Mouse (Mus musculus) cerebellum, adult 8-10 months (tissue): ENCODE data around the gene Syt2.

ENCODE experiments used
- DNase-seq: peaks from one replicate; pipeline ENCODE4 v3.0.0; 2022

The Syt2 gene

DNA sequence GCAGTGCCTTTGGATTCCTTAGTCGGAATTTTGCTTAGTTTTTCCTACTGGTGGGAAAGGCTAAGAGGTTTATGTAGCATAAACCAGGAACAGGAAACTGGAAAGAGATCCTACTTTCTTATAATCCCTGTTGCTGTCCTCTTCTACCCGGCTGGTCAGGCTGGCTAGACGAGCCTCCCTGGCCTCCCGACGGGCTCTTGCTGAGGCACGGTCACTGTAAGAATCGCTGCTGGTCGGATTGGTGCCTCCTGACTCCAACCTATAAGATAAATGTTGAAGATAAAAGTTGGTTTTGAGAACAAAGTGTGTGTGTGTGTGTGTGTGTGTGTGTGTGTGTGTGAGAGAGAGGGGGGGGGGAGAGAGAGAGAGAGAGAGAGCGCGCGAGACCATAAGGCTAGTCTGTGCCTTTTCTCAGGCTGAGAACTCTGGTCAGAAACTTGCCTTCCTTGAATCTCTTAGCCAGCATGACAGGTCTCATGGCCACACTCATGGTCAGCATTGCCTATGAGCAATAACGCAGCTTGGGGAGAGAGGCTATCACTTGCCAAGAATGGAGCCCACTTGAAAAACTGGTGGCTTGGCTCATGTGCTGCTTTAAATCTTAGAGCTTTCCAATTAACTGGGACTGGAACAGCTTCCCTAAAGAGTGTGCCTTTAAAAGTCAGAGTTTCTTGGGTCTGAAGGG is 130.9 kb downstream of the Syt2 start:
- no peak for DNase-seq

DNA sequence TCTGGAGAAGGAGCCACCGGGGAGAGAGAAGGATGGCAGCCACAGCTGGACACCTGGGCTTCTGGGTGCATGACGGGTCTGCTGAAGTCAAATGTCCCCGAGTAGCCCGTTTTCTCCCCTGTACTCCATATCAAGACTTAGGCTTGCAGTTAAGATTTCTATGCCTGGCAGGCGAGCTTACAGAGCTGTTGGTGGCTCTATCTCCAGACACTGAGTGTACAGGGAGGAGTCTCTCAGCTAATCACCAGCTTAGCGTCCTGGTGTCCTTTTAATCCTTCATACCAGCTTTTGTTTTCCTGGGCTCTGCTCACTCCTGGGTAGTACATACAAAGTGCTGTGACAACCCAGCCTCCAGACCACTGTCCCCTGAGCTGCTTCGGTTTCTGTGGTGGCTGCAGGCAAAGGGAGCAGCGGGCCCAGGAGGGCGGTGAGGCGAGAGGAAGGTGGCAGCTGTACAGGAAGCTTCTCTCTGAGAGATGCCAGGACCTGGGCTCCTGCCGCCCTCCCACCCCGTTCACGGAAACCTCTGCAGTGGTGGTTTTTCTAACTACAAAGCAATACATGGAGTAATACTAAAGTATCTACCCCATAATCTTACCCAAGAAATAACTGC is 131.6 kb downstream of the Syt2 start:
- DNase-seq, result peak; percentile 20

DNA sequence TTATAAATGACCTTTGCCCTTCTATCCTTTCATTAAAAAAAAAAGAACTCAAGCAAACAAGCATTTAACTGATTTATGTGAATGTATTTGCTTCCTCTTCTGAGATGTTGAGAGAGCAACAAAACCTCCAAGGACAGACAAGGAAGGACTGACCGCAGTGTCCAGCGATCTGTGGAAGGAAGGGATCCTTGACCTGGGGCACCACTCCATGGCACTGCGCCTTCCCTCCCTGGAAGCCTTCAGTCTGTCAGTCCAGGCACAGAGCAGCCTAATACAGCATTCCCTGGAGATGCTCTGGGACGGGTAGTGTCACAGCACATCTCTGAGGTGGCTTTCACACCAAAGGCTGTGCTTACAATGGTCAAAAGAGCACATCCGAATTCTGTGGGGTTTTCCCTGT is 136.3 kb downstream of the Syt2 start:
- DNase-seq, result no peak

DNA sequence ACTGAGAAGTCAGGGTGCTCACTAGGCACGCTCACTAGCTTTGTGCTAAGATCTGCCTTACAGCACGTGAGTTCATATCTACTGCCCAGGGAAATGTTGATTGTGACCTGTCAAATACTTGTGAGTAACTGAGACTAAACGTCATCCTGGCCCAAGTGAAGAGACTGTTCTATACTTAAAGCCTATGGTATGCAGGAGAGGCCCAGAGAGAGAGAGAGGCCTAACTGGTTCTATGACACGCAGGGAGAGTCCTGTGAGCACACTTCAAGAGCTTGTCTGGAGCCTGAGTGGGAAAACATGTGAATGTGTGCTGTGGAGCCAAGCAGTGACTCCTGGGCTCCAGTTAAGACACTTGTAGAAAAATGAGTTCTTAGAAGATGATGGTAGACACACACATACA is 137.5 kb downstream of the Syt2 start:
- DNase-seq, result no peak

DNA sequence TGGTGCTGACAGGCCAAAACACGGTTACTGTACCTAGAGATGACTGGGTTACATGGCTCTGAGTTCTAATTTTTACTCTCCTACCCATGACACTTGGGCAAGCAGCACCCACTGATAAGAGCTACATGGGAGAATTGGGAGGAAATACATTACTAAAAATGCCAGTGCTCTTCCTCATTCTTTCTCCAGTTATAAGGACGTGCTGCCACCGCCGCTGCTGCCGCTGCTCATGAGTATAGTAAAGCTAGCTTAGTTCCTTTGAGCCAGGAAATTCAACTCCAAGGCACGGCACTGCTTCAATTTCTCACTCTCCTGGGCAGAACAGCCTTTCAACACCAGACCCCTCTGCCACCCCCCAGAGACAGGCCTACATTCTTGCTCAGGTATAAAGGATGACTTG is 138.0 kb downstream of the Syt2 start:
- no peak for DNase-seq

DNA sequence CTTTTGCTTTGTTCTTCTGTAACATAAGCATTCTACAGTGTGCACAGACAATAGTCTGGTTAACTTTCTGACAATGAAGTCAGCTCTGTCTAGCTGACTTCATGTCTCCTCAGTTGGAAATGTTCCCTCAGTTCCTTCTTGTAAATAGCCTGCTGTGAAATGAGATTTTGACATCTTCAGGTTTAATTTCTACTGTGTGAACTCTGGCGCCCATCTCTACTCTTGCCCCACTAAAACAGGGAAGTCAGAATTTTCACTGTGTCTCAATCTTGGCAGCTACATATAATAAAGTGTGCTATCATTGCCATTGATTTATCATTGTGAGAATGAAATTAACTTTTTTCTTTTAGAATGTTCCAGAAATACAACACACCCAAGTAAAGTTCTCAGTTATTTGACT is 138.4 kb downstream of the Syt2 start:
- DNase-seq, result no peak

DNA sequence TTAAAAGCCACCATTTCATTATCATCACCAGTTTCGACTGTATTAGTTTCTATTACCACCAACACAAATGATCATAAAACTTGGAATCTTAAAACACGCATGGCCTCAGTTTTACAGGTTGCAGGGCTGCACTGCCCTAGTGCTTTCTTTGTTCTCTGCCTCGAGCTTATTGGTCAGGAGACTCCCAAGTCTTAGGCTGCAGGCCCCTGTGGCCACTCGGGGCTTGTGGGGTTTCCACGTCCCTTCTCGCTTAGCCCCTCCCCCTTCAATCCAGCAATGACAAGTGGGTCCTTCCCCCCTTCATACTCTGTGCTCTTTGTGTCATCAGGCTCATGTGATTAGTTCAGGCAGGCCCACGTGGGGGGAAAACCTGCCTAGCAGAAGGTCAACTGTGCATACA is 141.6 kb downstream of the Syt2 start:
- no peak for DNase-seq

DNA sequence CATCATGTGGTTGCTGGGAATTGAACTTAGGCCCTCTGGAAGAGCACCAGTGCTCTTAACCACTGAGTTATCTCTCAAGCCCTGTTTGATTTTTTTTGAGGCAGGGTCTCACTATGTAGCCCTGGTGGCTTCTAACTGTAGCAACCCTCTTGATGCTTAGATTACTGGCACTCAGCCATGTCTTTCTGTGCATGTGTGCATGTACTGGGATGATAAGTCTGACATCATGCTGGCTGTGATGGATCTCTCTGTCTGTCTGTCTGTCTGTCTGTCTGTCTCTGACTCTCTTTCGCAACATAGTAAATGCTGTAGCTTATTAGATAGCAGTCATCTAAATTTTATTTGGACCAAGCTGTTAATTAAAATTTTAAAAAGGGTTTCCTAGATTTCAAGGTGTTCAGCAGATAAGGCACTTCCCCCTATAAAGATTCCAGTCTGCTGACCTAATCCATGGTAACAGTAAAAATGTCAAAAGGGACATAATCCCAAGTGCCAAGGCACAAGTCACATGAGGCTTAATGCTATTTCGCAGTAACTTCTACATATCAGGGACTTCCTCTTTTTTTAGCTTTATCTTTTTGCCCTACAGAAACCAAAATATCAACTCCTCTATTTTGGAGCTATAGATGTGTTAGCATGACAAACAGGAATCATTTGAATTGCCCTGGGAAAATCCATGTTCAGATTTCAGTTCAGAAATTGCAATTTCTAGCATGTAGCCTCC is 144.4 kb downstream of the Syt2 start:
- no peak for DNase-seq

DNA sequence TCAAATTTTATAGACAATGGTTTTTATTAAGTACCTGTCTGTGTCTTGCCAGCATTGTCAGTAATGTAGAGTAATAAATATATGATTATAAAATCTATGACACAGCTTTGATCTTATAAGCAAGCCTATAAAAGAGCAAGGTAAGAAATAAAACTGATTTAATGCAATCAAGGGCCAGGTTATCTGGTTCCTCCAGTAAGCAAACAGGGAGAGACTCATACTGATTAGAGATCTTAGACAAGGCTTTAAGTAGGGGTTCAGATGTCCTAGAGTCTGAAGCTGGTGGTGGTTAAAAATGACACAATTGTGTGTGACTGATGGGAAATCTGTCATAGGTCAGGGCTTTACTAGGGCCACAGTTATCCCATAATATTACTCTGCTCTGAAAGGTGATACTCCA is 145.0 kb downstream of the Syt2 start:
- DNase-seq, result no peak

DNA sequence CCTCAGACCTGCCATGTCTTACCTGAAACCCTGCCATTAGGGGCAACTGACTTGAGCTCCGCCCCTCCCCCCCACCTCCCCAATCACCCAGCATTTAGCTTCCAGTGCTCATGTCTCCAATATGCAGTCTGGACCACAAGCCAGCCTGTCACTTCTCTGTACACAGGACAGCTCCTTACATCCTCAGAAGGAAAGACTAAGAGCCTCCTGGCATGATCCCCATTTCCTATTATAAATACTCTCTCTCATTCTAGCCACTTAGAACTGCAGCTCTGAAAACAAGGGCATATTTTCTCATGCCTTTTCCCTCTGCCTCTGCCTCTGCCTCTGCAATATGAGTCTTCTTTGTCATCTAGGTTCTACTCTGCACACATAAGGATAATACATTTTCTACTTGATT is 149.6 kb downstream of the Syt2 start:
- no peak for DNase-seq

DNA sequence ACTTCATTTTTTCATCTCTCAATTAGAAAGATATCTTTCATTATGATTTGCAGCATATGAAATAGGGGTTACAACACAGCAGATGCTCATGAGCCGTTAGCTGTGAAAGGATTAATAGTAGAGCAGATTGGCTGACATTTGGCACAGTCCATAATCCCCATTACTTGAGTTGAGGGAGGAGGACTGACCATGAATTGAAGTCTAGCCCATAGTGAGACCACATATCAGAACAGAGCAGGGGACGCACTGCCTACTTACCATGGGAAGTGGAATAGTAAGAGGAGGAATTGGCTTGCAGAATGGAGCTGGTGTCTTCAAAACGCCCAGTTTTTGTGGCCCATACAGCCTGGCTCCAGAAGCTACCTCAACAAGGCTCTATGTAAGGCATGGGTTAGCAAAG is 150.1 kb downstream of the Syt2 start:
- no peak for DNase-seq

DNA sequence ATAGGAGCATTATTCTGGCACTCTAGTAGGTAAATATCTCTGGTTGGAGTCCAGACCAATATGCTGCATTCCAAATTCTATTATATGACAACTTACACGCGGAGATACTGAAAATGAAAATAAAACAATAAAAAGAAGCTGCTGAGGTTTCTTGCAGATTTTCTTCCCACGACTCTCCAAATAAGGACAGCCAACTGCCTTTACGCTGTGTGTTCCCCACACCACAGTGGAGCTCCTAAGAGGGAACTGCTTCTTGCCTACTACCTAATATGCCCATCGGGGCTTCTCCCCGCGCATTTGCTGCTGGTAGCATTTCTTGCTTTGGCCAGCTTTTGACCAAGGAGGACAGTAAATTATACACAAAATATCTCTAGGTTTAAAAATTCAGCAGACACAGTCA is 155.3 kb downstream of the Syt2 start:
- DNase-seq, result no peak

DNA sequence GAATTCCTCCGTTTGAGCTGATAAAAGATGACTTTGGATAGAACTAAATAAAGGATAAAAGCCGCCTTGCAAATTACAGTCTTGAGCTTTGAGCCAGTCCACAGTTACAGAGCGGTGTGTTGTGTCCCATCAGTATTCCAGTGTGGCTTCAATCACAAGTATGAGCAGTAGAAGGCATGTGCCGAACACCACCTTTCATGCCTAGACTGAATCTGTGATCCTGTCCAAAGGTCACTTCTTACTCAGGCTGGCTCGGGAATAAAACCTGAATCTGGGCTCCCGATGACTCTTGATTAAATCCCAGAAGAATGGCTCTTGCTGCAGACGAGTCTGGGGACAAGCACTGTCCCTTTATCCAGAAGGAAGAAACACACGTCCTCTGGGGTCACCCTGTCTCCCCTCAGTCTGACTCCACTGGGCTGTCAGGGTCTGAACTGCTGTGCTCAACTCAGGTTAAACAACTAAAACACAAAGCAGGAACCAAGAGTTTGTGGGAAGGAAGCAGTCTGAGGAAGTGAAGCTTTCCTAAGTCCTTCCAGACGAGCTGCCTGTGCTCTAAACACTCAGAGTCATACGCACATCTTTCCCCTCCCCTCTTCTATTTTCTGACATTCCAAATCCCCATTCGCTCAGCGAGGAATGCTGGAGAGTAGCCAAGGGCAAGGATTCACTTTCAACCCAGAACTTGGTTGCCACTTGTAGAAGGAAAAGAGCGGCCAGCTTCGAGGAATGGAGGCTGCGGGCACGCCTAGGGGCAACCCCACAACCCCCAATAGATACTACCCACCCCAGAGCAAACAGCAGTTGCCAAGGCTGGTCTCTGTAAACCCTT is 157.0 kb downstream of the Syt2 start:
- no peak for DNase-seq

DNA sequence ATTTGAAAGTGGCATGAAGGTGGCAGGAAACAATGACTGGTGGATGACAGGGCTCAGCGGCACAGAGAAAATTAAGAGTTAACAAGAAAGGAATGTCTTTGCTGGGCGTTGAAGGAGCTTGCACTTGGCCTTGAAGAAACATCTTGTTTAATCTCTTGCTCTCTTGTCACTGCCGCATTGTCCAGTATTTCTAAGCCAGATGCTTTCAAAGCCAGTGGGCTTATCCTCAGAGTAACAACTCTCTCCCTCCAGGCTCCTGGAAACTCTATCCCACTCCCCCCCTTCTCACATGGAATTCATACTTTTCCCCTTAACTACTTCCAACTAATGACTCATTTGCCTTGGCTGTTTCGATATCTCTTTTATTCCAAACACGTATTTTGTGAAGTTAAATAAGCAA is 157.9 kb downstream of the Syt2 start:
- DNase-seq, result no peak

DNA sequence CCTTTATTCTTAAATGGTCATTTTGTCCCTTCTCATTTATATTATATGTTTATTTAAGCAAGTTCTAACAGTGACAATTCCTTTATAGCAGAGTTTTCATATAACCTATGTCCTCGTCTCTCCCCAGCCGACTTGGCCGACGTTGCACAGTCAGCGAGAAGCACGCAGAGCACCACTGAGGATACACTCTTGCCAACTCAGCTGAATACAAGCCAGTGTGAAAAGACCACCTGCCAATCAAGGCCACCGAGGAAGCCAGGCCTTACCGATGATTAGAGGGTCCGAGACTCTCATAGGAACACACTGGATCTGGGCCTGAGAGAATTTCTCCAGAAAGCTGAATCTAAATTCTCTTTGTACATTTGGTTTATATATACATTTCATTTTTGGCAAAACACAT is 159.0 kb downstream of the Syt2 start:
- no peak for DNase-seq
